ENCODE assay signal across 9 mouse cellular contexts in genomic region chr3:35149251-35149691, GRCm38 (mm10).
DNase-seq lines count a peak whose midpoint lies in the region; ATAC-seq and TF ChIP-seq lines count a peak whose summit lies in the region.
"Had no signal": no experiment of that assay in that cellular context is flagged by ENCODE, and none has a peak within 500 bp of the region (broad histone marks: within the 10 kb centered on the region; RNA-seq: fewer than 3 reads in every experiment).

No protein-coding gene starts in this region.

- no peaks in the 10 kb centered on the region for H3K36me3 ChIP-seq in neural tube, embryonic 11.5 days (ENCODE audit: control insufficient read depth, insufficient read depth, low read length)
- H3K36me3 ChIP-seq in intestine, postnatal 0 days (ENCODE audit: control insufficient read depth, insufficient read depth), result no peaks in the 10 kb centered on the region
- H3K36me3 ChIP-seq: liver, embryonic 15.5 days had no signal

- H3K9me3 ChIP-seq in neural tube, embryonic 11.5 days (ENCODE audit: control insufficient read depth, low read length), result no peaks in the 10 kb centered on the region
- no peaks in the 10 kb centered on the region for H3K9me3 ChIP-seq in intestine, postnatal 0 days (ENCODE audit: control insufficient read depth)
- H3K9me3 ChIP-seq: liver, embryonic 15.5 days had no signal

- H3K27me3 ChIP-seq in neural tube, embryonic 11.5 days (ENCODE audit: control insufficient read depth, insufficient read depth, low read length), result no peaks in the 10 kb centered on the region
- no peaks in the 10 kb centered on the region for H3K27me3 ChIP-seq in intestine, postnatal 0 days (replicated peaks; ENCODE audit: control insufficient read depth, insufficient read depth, low read length)
- H3K27me3 ChIP-seq: liver, embryonic 15.5 days had no signal

- no peak overlapping the region for H3K4me3 ChIP-seq in neural tube, embryonic 11.5 days (ENCODE audit: low read depth, low read length)
- no peak overlapping the region for H3K4me3 ChIP-seq in intestine, postnatal 0 days (ENCODE audit: low read depth, low read length)
- H3K4me3 ChIP-seq: liver, embryonic 15.5 days had no signal

- no peak for TF ChIP-seq CTCF in intestine, postnatal 0 days (IDR thresholded peaks at IDR 0.05; ENCODE audit: low read depth)

- no peak for ATAC-seq in neural tube, embryonic 11.5 days (ENCODE audit: insufficient read depth, low FRiP score, low TSS enrichment)
- ATAC-seq in intestine, postnatal 0 days, result no peak

- H3K4me2 ChIP-seq in neural tube, embryonic 11.5 days (ENCODE audit: low read depth), result no peak overlapping the region
- peak overlapping the region; percentile 30; the same call in 1 of the 2 replicates for H3K4me2 ChIP-seq in intestine, postnatal 0 days (replicated peaks; ENCODE audit: low read depth)
- H3K4me2 ChIP-seq: liver, embryonic 15.5 days had no signal

- no peaks in the 10 kb centered on the region for H3K4me1 ChIP-seq in neural tube, embryonic 11.5 days (ENCODE audit: control insufficient read depth, insufficient read depth, low read length)
- 0 out of 2 replicates have a peak, but pooled peaks cover 2% of the 10 kb centered on the region for H3K4me1 ChIP-seq in intestine, postnatal 0 days (replicated peaks; ENCODE audit: control insufficient read depth, insufficient read depth, low read length)
- H3K4me1 ChIP-seq: liver, embryonic 15.5 days had no signal

- no peak overlapping the region for H3K9ac ChIP-seq in neural tube, embryonic 11.5 days (ENCODE audit: low read length)
- no peak overlapping the region for H3K9ac ChIP-seq in intestine, postnatal 0 days (ENCODE audit: low read depth, low read length)
- H3K9ac ChIP-seq: liver, embryonic 15.5 days had no signal

- WGBS in neural tube, embryonic 11.5 days, result 55% methylated on average over 12 of the region's 12 CpGs
- 41% methylated on average over 12 of the region's 12 CpGs for WGBS in intestine, postnatal 0 days

- no peak overlapping the region for H3K27ac ChIP-seq in neural tube, embryonic 11.5 days (ENCODE audit: low read depth, low read length)
- H3K27ac ChIP-seq in intestine, postnatal 0 days (ENCODE audit: low read depth, low read length), result no peak overlapping the region
- H3K27ac ChIP-seq: liver, embryonic 15.5 days had no signal

- peak; percentile 10 for DNase-seq in adrenal gland, postnatal 10 days
- no peak for DNase-seq in adrenal gland, adult 8-10 months
- peak; percentile 53 for DNase-seq in neural tube, embryonic 11.5 days (ENCODE audit: low spot score)
- no peak for DNase-seq in neural tube, embryonic 10.5 days (ENCODE audit: extremely low spot score, low spot score)
- peak; percentile 25 for DNase-seq in mesoderm, embryonic 11.5 days (ENCODE audit: low read depth, low spot score)
- DNase-seq in spleen, adult 18-20 months, result no peak
- DNase-seq in adrenal gland, postnatal 4 days (ENCODE audit: low spot score in 2 of 2), result no peak

Comparison
In these comparisons a context has a peak if more than half of its experiments do, and no peak if none do; other contexts are left out.
1. DNase-seq: peak in adrenal gland, postnatal 10 days (single experiment), neural tube, embryonic 11.5 days (single experiment) and mesoderm, embryonic 11.5 days (single experiment); none in adrenal gland, adult 8-10 months (single experiment), neural tube, embryonic 10.5 days (single experiment), spleen, adult 18-20 months (0 of 2) and adrenal gland, postnatal 4 days (0 of 2).